Mouse (Mus musculus): ENCODE measurements around the gene D1Ertd622e. TPM values are rescaled to one million over a fixed set of nuclear protein-coding genes. Genes with fewer than 3 reads are reported as not detected.
A peak's percentile ranks its signal among the peaks of the same experiment; 100 is the strongest.

The D1Ertd622e gene
- polyA plus RNA-seq (2017; shearing (Covaris generic)): 10 to 100 TPM in 2 of 3 experiments, 1 to 10 TPM in 1; 8.5 to 29.3 (median 10.3) TPM

DNA sequence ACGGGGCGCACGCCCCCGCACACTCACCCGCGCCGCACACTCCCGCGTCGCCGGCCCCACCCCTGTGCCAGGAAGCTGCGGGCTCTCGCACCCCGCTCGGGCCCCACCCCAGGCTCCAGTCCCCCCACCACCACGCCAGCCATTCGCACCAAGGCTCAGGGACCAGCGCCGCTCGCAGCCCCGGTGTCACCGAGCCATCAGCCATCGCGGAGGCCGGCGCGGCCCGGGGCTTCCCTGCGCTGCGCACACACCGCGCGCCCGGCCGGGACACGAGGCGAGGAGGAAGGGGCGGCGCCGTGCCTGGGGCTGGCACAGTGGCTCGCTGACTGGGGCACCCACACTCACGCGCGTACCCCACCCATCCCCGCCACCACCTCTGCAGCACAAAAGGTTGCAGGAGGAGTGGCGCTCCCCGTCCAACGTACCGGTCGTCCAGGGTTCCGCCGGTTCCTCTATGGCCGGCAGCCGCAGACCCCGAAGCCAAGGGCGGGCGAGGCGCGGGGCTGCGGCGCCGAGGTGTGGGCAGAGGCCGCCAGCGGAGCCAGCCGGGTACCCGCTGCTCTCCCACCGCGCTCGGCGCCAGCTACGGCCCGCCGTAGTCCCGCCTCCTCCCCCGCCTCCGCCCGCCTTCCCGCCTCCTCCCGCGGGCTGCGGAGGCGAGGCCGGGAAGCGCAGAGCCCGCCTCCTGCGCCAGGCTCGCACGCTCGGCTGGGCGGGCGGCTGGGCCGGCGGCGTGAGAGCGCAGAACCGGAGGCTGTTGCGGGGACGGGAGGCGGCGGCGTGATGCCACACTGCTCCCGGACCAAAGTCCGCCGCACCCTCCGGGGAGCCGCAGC lies at the start of gene D1Ertd622e:
Gene D1Ertd622e, minus strand, starts transcription at position 669 of the 836 bp plus-strand sequence.
- ATAC-seq: peak; percentile 52

DNA sequence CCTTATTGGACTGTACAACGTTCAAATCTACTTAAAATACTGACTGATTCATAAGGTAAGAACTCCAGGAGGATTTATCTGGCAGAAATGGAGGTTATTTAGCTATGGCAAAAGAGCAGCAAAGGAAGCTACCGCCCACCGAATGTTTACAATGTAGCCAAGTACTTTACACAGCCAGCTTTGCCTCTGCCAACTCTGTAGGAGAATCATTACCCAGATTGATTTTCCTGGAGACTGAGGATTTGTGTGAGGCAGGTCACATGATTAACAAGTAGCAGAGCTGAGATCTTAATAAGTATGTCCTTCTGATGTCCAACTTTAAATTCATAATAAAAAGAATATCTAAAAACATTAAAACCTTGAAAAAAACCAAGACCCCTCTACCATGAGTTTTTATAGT lies 48.6 kb upstream of the D1Ertd622e start:
- ATAC-seq: no peak

DNA sequence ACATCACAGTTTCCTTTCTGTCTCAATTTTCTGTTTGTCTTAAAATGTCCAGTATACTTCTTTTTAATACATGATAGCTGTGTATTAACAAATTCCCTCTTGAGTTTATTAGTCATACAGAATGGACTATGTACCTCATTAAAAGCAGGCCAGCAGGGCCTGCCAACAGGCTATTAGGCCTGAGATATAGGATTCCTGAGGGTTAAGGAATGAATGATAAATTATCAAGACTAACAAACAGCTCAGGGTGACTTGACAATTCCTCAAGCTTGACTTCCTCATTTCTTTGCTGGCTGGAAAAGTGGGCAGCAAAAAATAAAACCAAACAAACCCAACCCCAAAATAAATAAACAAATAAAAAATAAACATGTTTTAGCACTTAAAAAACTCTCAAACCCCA lies 43.5 kb upstream of the D1Ertd622e start:
- no peak for ATAC-seq

DNA sequence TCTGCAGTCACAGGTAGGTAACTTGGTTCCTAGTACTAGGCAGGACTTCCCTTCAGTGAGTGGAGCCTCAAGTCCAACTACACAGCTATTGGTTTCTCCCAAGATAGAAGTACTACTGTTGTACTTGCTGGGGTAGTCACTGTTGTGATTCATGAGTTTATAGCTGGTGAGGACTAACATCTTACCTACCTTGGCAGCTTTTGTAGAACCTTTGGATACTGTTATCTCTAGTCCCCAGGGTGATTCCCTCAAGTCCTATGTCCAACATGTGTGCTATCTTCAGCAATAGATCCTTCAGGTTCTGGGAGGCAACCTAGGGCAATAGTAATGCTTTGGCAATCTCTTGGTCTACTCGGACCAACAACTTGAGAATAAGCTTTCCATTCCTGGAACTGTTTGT lies 42.8 kb upstream of the D1Ertd622e start:
- ATAC-seq: no peak

DNA sequence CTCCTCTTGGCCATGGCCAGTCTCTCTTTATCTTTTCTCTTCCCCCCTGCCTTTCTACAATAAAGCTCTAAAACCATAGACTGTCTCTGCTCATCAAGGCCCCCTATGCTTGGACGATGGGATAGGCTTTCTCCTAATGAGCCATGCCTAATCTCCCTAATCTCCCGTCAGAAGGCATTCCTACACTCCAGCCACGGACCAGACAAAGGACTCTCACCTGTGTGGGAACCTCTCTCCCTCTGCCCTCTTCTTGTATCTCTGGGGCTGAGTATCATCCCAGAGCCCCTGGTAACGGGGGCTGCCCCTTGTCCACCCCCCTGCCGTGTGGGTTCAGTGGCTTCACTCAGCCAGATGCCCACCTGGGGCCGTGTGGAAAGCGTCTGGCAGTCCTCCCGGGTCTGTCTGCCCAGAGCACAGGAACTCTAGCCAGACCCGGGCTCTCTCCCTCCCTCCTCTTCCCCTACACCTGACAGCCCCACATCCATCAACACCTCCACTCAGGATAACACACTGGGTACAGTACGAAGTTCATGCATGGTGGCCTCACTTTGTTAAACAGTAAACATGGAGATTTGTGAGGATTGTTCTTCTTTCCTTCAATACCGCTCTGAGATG lies 37.2 kb upstream of the D1Ertd622e start:
- no peak for ATAC-seq

DNA sequence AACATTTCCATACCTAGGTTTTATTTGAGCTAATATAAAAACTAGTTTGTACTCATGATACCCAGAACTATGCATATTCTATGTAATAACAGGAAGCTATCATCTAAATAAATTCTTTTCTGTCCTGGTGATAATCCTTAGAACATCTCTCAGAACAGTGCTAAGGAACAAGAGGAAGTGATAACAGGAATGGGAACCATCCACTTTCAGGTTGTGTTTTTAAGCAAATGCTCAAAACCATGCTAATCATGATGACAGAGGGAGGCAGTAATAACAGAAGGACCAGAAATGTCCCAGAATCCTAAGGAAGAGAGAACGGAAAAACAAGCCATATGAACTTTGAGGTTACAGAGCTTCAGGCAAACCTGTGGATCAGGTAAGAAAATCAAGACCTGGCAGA lies 35.4 kb upstream of the D1Ertd622e start:
- no peak for ATAC-seq

DNA sequence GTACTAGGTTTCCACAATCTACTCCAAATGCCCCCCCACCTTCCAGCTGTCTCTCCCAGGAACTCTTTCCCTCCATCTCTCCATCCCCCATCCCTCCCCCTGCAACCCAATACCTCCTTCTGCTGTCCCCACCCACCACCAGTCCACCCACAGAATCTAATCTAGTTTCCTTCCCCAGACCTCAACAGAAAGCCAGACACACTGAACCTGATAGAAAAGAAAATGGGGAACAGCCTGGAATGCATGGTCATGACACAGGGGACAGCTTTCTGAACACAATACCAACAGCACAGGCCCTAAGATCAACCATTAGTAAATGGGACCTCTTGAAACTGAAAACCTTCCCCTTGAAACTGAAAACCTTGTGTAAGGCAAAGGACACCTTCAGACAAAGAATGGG lies 32.0 kb upstream of the D1Ertd622e start:
- ATAC-seq: no peak

DNA sequence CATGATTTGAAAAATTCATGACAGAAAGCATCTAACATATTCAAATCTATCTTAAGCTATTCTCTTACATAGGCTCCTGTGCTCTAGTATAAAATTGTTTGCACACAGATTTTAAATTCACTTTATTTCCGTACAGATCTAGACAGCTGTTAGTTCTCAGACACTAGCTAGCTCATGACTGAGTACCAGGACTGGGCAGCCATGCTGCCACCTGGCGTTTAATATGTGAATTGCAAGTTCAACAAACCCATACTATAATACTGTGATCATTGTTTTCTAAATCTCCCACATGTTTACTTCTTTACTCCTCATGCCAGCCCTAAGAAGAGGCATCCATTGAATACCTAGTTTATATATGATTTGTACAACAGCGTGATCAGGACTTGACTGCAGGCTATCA lies 26.9 kb upstream of the D1Ertd622e start:
- peak; percentile 92 for ATAC-seq

DNA sequence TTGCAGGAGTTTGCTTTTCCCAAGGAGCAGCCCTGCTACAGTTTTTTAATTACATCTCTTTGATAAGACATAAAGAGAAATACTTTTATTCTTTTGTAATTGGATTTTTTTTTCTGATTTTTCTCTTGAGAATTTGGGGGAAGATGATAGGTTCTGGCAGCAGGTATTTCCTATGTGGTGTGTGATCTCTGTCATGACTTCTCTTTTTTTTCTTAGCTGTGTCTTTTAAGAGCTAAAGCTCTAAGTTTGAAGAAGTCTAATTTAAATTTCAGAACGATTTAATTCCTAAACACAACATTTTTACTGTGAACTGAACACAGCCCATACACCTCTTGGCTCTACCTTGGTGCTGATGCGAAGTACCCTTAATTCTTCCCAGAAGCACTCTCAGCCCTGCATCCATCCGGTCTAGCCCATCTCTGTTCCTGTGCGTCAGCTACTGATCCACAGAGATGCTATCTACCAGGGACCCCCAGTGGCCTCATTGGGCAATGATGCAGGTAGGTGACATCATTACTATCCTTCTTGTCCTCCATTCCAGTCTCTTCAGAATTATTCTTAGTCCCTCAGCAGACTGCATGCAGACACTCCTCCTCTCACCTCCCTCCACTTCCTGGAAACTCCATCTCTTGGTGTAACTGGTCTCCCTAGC lies 14.8 kb upstream of the D1Ertd622e start:
- ATAC-seq: no peak

DNA sequence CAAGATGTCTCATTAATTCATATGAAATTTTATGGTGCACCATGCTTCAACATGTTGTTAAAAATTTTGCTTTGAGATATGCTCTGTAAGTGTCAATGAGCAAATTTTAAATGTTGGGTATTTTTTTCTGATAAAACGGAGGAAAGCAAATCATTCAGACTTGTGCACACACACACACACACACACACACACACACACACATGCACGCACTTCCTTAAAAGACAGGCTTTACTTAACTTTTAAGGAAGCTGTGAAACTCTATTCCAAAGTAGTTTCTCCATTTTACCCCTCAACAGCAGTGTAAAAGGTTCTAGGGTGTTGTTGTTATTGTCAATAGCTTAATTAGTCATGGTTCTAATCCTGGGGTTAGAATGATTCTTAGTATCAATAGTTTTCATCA lies 14.2 kb upstream of the D1Ertd622e start:
- ATAC-seq: no peak

DNA sequence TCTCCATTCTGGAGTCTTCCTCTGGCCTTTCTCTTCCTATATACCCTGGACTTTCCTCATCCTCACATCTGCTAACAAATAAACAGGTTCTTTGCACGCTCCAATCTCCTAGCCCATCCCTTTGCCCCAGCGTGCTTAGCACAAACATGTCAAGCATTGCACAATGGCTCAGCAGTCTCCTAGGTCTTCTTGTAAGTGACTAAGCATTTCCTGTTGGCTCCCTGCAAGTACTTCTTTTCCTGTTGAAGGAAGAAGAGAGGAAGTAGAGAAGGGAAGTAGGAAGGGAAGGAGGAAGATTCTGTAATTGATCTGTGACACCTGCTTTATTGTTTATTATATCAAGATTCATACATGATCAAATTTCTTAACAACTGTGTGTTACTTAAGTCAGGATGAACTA lies 11.0 kb upstream of the D1Ertd622e start:
- no peak for ATAC-seq

DNA sequence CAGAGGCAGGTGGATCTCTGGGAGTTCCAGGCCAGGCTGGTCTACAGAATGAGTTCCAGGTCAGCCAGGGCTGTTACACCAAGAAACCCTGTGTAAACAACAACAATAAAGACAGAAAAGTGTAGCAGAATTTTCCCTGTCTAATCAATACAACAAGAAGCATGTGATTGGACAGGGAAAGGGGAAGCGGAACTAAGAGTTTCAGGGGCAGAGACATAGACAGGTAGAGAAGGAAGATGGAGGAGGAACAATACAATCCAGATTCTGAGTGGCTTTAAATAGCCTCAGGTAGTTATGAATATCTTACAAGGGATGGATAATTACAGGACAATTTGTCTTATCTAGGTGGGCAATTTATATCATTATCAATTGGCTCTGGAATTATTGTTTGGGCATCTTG lies 5.4 kb upstream of the D1Ertd622e start:
- no peak for ATAC-seq

DNA sequence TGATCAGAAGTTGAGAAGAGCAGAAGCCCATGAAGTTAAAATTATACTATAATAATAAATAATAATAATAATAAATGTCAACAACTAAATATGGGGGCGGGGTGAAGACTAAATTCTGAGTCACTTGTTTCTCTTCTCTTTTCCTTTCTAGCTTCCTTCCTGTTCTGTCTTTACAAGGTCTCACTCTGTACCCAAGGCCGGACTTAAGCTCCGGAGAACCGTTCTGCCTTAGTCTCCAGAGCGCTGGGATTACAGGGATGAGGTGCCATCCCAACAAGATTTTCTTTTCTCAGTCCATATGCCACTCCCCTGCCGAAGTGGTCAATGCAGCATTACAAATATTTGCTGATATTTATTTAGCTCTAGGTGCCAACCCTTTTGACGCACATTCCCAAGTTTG lies 450 bp upstream of the D1Ertd622e start:
- ATAC-seq: peak; percentile 10

DNA sequence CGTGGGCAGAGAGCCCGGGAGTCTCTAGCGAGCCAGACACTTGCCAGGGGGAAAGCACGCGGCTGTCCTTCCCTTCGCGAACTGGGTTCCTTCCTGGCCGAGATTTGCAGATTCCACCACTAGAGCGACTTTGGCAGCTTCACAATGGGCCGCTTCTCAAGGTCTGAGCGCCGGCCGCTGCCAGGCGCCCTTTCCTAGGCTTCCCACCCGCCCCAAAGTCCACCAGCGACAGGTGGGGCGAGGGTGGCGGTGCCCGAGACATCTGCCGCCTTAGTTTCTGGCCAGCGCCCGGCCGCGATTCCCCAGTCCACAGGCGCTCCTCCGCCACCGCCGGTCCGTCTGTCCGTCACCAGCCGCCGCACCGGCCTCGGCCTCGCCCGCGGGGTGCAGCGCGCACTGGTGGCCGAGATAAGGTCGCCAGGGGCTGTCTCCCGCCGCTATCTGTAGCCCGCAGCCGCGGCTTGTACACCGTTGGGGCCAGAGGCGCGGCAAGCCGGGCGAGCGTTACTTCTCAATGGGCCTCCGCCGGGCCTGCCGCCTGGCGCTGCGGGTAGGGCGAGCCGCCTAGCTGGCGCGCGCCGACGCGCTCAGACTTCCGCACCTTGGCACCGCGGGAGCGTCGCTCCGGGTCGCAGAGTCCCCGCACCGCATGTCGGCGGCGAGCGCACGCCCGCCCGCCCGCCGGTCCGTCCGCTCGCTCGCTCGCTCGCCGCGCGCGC lies 1.0 kb downstream of the D1Ertd622e start:
- ATAC-seq: peak; percentile 46

DNA sequence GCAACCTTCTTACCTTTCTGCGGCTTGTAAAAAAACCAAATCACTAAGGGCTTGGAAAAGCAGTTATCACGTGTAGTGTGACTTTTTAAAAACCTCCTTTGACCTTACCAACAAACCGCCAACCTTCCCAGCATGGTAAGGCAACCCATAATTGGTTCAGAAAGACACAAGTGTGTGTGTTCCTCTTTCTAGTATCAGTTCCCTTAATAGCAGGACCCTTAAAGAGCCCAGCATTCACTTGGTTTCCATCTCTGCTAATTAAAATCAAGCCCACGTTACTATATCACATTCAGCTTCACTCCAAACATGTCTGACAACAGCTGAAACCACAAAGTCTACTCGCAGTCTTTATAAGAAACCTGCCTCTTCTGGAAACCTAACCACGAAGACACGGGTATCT lies 2.5 kb downstream of the D1Ertd622e start:
- ATAC-seq: no peak

DNA sequence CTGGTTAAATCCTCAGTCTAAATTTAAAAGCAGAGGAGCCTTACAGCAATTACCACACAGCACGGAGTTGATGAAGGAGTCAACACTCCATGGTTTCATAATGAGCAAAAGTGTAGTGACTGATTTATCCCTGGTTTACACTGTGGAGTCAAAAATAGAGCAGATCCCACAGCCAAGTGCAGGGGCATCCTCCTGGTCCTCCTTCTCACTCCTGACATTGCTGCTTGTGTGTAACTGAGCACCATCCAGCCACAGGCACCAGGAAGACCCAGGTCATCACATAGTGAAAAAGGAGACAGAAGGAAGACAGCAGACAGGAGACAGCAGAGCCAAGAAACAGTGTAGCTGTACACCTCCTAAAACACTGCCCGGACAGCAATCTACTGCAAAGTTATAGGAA lies 4.1 kb downstream of the D1Ertd622e start:
- ATAC-seq: no peak

DNA sequence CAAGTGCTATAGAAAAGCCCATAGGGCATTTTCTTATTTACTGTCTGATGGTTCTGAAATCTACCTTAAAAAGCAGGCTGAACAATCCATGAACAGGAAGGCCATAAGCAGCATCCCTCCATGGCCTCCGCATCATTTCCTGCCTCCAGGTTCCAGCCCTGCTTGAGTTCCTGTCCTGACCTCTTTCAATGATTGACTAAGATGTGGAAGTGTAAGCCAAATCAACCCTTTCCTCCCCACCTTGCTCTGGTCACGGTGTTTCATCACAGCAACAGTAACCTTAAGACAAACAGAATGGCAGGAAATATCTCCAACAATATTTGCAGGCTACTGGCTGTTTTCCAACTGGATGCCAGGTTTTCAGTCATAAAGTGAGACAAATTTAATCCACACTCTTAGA lies 4.7 kb downstream of the D1Ertd622e start:
- ATAC-seq: no peak

DNA sequence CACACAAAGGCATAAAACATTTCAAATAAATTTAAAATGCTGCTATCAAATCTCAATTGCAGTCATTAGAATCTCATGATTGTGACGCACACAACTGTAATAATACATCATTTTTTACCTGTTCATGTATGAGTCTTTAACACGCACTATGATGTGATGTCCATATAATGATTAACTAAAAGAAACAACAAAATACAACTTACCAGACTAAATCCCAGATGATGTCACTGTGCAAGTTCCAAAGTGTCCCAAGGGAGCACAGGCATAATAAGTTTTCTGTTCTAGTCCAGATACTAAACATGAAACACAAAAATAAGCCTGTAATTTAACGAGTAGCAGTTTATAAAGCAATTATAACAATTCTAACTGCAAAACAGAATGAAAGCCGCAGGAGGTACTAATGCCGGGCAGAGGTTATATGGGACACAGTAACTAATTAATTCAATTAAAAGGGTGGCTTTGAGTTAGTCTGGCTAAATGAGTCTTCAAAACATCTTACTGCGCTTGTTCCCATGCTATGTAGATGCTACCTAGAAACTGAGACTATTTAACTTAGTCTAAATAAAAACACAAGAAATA lies 7.4 kb downstream of the D1Ertd622e start:
- ATAC-seq: no peak

DNA sequence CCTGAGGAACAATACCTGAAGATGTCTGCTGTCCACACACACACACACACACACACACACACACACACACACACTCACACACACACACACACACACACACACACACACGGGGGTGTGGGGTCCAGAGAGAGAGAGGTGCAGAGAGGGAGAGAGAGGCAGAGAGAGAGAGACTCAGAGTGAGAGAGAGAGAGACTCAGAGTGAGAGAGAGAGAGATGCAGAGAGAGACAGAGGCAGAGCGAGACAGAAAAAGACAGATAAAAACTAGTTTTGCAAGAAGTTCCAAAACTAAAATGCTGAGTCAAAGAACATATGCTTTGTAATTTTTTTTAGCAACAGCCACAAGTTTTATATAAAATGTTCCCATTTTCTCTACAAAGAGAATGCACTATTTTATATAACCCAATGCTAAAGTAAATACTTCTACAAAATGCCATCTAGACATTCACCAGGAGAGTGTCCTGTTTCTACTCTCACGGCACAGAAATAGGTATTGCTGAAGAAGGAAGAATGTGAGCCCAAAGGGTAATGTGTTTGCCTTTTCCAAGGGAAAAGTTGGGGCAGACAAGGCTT lies 11.2 kb downstream of the D1Ertd622e start:
- ATAC-seq: no peak

DNA sequence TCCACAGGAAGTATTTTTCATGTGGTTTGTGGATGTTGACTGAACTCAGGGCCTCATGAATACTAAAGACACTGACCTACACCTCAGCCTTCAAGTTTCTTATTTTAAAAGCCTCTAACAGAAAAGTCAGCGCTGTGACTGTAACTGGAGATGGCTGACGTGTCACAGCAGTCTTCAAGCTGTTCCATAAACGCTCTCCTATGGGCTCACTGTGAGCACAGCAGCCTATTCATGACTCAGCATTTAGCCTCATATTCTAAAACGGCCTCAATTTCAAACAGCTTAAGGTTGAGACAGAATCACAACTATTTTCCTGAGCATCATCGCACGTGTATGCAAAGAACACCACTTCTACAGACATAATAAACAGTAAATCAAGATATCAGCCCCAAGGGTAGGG lies 11.8 kb downstream of the D1Ertd622e start:
- peak; percentile 69 for ATAC-seq

DNA sequence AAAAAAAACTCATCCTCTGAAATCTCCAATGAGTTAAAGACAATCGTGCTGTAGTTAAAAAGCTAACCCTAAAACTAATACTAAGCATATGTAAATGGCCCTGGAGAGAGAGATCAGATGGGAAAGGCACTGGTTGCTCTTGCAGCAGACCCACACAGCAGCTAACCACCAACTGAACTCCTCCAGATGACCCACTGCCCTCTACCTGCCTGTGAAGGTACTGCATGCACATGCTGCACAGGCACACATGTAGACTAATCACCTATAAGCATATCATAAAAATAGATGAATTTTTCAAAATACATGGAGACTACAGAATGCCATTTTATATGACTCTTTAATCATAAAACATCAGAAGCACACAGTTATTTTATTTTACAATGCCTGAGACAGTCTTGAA lies 14.8 kb downstream of the D1Ertd622e start:
- peak; percentile 32 for ATAC-seq

DNA sequence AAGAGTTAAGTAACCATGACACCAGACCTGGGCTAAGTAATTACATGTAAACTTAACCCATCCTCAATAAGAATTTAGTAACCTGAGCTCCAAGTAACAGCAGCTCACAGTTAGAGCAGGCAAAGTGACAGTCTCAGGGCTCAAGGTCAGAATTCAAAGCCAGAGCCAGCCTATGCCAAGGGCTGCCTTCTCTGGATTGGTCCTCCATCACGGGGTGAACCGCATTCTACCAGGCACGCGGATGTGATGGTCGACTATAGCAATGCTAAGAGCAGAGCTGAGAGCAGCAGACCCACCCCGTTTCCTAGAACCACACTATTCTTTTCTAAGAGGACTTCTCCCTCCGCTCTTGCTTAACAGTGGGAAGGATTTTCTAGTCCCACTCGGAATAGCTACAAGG lies 27.8 kb downstream of the D1Ertd622e start:
- no peak for ATAC-seq
